Mouse (Mus musculus) lung, postnatal 25 days (tissue): ENCODE data around the gene Hoga1.
"Not testable (repeated sequence)": the region's sequence is repeated elsewhere in the genome, so short reads cannot be mapped to it uniquely, and the experiment has no call there.

ENCODE experiments used
- DNase-seq: peaks from one replicate; pipeline ENCODE4 v3.0.0; 2022; ENCODE audit warnings: low spot score

Gene Hoga1

DNA sequence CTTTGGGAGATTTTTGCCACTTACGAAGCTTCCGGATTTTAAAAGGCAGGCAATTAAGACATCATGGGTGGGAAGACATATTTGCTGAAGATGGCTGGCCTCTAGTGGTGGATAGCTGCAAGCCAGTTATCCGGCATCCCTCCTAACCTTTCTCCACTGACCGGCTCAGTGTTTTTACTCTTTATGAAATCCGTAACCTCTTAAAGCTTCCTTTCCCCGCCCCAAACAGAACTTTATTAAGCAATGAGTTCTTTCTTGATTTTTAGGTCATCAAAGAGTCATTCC, 23.8 kb downstream of the Hoga1 start:
- DNase-seq = peak; percentile 45

DNA sequence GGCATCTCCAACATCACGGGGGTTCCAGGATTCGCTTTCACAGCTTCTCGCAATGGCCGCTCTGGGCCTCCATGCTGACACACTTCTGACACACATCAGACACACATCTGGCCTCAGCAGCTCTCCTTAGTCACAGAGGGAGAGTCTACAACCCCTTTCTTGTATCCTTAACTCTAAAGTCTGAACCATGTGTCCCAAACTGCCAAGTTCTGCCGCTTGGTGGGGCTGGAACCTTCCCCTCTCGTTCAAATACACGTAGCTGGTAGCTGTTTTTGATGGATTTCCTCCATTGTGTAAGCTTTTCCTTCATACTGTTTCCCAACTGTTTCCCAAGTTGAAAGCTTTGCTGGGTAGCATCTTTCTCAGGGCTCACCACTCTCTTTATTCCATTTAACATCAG, 25.8 kb downstream of the Hoga1 start:
- DNase-seq = no peak

DNA sequence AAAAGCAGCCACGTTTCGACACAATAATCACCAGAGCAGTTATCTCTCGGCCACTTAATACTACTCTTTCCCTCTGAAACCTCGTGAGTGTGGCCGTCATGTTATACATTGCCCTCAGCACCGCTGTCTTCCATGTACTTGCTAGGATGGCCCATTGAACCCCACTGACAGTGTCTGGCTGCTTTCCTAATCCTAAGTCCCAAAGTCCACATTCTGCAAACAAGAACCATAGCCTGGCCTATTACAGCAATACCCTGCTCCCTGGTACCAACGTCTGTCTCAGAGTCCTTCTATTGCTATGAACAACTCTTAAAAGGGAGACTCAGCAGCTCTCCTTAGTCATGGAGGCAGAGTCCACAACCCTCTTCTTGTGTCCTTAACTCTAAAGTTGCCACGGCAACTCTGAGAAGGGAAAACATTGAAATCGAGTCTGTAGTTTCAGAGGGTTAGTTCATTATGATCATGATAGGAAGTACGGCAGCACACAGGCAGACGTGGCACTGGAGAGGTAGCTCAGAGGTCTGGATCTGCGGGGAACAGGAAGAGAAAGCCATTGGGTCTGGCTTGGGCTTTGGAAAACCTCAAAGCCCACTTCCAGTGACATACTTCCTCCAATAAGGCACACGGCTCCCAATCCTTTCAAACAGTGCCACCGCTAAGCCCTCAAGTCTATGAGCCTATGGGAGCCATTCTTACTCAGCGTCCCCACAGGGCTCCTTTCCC, 26.6 kb downstream of the Hoga1 start:
- no peak for DNase-seq

DNA sequence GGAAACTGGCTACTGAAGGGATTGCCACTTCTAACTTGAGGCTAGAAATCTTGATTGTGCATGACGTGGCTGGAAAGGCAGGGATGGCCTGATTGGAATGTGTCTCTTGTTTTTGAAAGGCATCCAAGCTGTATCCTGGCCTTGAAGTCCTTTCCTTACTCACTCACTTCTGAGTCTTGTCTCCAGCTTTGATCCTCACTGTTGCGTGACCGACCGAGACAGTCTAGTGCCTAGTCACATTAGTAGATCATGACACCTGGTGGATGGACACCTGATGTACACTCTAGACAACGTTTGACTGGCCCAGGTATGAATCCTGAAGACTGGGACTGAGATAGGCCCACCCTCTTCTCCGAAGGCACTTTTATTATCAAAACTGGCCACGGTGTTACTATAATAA, 27.4 kb downstream of the Hoga1 start:
- DNase-seq = no peak

DNA sequence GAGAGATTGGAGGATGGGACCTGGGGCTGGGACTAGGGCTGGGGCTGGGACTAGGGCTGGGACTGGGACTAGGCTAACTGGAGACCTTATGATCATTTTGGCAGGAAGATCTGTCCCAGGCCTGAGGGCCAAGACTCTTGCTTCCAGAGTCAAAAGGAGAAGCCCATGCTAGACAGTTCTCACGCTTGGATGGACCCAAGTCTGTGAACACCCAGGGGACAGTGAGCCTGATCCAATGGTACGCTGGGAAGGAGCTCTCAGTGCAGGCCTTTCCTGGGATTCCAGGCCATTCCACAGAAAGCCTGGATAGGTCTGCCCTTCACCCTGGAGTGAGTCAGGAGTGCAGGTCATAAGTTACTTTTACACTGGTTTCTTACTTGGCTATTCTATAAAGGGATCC, 29.6 kb downstream of the Hoga1 start:
- DNase-seq = no peak

DNA sequence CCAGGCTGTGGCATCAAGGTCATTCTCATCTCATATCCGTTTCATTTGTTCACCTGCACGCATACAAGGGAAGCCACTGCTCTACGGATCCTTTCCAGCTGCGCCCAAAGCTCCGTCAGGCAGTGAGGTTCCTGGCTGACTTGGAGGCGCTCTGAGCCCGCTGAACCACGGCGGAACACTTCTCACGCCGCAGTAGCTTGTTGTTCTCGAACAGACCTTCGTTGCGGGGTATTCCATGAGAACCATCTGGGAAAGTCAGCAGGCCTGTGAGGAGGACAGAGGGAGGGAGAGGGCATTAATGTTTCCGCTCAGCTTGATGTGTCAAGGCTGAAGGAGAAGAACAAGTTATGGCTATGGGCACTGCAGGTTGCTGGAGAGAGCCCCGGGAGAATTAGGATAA, 30.6 kb downstream of the Hoga1 start:
- no peak for DNase-seq

DNA sequence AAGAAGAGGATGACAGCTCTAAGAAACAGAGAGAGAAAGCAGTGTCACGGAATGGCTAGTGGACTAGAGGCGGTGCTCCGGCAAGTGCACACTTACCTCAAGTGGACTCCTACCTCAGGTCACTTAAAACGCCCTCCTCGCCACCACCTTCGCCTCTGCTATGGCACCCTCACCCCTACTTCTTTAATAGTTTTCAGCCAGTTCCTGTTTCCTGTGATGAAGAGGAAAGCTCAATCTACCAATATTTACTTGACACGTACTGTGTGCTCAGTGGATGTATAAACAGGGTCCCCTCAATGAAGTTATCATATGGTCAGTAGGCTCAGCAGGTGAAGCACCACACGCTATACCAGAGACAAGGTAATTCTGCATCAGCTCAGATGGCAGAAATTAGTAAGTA, 33.2 kb downstream of the Hoga1 start:
- no peak for DNase-seq

DNA sequence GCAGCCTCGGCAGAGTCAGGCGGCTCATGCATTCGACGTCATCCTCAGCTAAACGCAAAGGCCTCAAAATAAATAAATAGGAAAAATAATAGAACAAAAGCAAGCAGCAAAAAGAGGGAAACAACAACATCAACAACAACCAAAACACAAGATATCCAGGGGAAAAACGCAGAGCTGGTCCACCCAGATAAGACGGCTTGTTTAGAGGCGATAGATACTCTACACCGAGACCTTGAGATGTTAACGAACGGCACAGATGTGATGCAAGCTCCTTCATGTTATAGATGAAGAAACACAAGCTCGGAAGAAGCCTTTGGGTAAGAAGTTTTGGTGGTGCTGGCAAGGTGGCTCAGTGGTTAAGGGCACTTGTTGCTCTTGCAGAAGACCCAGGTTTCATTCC, 33.6 kb downstream of the Hoga1 start:
- no peak for DNase-seq

DNA sequence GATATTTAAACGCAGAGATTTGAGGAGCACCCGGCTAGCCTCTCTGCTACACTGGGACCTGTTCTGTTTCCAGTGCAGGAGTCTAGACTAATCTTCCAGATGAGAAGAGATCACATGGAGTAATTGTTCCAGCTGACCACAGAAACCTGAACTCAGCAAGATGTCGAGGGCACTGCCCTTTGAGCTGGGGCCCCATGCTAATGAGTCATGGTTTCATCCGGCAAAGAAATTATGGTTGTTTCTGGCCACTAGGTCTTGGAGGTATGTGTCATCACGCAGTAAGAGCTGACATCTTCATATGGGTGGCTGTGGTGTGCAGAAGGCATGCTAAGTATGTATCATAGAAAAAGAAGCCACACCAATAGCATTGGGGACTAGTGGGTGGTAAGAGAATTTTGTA, 34.5 kb downstream of the Hoga1 start:
- no peak for DNase-seq

DNA sequence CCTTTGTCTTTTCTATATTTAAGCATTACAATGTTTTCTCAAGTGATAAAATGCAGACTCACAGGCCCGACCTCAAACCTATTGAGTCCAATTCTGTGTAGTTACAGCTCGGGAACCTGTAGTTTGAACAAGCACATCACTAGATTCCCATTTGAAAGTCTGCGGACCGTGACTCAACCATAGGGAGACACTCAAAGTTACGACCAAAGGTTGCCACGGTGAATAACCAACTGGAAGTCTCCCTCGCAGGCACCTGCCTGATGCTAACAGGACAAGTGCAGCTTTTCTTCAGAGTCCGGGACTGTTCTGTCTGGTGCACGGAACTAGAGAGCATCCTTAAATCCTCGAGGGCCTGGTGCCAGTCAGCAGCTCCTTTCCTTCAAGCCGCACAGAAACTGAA, 35.1 kb downstream of the Hoga1 start:
- no peak for DNase-seq

DNA sequence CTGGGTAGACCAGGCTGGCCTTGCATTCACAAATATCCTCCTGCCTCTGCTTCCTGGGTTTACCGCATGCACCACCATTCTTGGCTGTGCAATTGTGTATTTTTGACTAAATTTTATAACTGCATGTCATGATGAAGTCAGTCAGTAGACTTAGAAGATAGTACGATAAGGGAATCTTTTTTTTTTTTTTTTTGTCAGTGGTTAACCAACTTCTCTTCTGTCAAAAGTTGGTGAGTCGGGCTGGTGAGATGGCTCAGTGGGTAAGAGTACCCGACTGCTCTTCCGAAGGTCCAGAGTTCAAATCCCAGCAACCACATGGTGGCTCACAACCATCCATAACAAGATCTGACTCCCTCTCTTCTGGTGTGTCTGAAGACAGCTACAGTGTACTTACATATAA, 36.2 kb downstream of the Hoga1 start:
- DNase-seq = not testable (repeated sequence)

DNA sequence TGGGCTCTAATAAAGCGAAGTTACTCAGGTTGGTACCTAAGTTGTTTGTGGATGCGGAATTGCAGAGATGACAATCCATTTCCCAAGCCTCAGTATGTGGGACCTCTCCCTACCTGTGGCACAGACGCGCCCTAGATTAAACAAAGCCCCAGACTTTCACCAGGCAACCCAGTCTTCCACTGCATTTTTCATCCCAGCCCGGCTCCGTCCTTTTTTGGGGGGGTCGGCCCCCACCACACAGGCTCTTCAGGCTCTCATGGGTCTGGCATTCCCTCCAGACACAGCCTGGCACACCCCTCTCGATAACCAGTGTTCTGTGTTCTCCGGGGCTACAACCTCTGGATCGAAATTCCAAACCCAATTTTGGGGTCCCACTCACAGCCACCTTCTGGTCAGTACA, 40.3 kb downstream of the Hoga1 start:
- DNase-seq = no peak

DNA sequence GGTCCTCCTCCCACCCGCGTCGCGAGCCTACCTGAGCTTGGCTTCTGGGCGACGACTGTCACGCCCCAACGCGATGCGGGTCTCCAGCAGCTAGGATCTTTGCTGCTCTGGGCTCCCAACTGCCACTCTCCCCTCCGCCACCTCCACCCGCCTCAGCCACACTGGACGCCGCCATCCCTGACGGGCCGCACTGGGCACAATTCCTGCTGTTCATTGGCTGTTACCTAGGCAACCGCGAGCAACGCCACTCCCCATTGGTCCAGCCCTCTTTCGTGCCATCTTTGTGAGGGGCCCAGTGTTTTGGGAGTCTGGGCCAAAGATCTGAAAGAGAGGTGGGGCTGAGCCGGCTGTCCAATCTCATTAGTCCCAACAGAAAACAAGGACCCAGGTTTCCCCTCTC, 40.8 kb downstream of the Hoga1 start, which contains the start of gene Morn4:
Morn4 (minus strand) TSS at position 192 of the 400 bp plus-strand sequence.
- peak; percentile 69 for DNase-seq

DNA sequence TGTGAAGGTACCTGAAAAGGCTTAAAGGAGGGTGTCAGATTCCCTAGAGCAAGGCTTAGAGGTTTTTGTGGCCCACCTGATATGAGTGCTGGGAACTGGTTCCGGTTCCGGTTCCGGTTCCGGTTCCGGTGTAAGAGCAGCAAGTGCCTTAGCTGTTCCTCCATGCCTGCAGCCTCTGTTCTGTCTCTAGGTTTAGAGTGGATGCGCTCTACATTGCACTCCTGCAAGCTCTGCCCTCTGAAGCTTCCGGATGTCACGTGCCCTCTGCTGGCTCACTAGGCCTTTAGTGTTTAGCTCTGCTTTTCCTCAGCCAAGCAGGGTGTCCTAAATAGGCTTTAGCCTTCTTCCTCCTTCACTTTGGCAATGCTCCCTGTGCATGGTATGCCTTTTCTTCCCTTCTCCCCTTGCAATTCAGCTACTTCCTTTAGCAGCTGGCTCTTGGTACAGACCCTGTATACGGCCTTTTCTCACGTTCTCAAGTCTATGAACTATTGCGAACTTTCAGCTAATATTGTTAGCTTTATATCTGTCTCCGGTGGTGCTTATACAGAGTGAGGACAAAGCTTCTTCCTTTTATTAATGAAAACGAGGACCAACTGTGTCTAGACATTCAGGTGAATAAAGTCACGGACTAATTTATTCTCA, 43.8 kb downstream of the Hoga1 start:
- DNase-seq = peak; percentile 82

DNA sequence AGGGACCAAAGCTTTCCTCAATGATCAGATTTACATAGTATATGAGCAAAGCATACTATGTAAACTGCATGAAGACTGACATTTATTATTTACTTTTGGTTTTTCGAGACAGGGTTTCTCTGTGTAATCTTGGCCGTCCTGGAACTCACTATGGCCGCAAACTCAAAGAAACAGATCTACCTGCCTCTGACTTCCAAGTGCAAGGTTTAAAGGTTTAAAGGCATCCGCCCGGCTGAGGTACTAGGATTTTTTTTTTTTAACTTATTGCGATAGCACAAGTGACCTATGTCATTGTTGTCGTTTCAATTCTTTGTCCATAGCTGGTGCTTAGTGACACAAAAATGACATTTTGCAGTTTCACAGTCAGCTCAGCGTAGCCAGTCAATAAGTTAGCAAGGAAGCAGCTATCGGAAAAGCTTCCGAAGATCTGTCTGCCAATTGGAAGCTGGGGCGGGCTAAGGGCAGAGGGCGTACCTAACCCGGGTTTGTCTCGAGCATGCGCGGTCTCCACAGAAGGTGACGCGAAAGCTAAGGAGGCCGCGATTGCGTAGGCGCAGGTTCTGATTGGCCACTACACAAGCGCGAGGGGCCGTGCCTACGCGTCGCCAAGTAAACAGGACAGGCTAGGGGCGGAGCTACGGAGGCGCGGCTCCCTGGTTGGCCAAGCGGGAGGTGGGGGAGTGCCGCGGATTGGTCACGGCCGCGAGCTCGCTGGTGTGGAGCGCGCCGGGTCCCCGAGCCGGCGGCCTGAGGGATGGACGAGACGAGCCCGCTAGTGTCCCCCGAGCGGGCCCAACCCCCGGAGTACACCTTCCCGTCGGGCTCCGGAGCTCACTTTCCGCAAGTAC, 44.6 kb downstream of the Hoga1 start, which contains the start of gene Pi4k2a:
Pi4k2a (plus strand) TSS at position 723 of the 848 bp plus-strand sequence.
- peak; percentile 100 for DNase-seq

DNA sequence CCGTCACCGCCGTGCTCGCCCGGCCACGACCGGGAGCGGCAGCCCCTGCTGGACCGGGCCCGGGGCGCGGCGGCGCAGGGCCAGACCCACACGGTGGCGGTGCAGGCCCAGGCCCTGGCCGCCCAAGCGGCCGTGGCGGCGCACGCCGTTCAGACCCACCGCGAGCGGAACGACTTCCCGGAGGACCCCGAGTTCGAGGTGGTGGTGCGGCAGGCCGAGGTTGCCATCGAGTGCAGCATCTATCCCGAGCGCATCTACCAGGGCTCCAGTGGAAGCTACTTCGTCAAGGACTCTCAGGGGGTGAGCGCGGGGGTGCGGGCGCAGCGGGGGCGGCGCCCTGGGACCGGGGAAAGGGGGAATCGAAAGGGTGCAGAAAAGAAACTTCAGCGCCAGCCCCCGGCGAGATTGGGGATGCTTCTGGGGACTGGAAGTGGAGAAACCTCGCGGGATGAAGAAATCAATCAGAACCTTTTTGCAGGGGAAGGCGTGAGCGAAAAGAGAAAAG, 45.3 kb downstream of the Hoga1 start:
- peak; percentile 35 for DNase-seq

DNA sequence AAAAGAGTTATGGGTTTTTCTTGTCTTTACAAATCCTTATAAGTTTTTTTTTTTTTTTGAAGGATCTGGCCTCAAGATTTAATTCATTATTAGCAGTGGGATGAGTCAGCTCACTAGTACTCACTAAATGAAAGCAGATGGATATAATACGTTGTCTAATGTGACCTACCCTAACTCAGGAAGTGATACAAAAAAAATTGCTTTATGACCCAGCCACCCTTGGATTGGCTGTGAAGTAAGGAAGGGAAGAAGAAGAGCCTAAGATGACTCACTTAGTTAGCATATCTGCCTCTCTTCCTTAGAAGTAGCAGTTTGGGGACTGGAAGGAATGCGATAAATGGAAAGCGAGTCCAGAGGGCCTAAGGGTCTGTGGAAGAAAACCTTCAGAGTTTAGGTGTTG, 54.0 kb downstream of the Hoga1 start:
- DNase-seq = no peak

DNA sequence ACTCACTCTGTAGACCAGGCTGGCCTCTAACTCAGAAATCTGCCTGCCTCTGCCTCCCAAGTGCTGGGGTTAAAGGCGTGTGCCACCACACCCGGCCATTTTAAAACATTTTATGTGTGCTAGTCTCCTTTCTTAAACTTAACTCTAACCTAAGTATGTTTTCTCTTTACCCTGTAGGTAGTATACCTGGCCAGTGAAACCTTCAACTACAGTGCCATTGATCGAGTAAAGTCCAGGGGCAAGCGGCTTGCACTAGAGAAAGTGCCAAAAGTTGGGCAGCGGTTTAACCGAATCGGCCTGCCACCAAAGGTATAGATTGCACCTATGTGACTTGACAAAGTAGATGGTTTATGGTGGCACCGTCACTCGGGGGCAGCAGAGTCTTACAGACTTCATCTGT, 59.3 kb downstream of the Hoga1 start:
- DNase-seq = no peak

DNA sequence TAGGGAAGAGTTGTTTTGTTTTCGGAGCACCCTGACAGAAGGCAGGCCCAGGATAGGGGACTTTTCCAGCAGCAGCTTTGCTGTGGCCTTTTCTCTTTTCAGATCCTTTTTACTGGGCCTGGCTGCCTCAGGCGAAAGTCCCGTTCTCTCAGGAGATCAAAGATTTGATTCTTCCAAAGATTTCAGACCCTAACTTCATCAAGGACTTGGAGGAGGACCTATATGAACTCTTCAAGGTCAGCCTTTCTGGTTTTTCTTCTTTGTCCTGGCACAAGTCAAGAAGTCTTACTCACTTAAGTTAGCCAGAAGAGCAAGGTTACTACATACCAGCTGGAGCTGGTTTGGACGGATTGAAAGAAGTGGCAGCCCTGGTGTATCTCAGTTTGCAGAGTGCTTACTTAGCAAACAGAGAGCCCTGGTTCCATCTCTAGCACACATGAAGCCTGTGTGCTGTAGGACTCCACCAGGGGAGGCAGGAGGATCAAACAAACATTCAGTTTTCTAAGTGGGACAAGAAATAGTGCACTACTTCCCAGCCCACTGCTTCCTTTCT, 70.4 kb downstream of the Hoga1 start:
- peak; percentile 61 for DNase-seq

DNA sequence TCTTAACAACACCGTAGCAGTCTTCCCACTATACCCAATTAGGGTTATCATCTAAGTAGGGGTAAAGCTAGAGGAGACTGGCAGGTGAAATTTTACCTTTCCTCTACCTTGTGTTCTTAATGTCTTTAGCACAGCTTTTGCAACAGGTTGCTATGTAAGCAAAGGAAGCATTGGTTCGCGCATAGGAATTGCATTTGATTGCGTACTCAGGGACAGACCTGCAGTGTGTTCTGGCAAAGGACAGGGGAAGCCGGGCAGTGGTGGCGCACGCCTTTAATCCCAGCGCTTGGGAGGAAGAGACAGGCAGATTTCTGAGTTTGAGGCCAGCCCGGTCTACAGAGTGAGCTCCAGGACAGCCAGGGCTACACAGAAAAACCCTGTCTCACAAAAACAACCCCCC, 72.7 kb downstream of the Hoga1 start:
- no peak for DNase-seq

DNA sequence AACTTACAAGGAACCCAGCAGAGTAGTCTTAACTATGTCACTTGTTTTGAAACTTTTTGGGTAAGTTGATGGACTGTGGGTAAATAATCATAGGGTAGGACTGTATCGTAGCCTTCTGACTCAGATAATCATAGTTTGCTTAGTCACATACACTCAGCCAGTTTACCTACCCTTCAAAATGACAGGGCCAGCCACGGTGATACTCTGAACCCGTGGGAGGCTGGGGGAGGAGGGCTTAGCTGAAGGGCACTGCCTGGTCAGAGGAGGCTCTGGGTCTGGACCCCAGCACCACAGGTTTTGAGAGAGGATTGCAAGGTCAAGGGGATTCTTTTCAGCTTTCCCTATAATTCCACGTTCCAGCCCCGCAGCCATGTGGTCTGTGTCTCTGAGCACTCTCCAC, 73.2 kb downstream of the Hoga1 start:
- no peak for DNase-seq

DNA sequence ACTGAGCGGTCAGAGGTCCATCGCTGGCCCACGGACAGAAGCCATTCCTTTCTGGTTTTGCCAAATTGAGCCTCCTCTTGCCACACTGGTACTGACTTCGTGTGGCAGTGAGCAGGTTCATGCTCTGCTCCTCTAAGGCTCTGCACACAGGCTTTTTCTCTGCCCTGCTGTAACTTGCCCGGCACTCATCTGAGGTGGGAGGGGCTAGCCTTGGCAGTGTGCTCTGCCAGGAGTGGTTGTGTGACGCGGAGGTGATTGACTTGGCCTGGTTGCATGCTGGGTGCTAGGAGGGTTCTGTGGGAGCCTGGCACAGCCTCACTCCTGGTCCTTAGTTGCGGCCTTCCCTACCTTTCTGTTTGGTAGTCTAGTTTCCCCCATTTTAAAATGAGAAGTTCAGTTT, 75.0 kb downstream of the Hoga1 start:
- DNase-seq = peak; percentile 50
